Mouse (Mus musculus) embryonic facial prominence, embryonic 15.5 days (tissue): ENCODE measurements at regions not wholly inside any gene's neighbourhood (a gene's known extent, or its start where the extent isn't known, plus 50 kb on each side); places are given as distances from the start of the nearest gene placed in this dataset.

Experiments used
- ATAC-seq: fragments of 200-750 bp; cut with Nextera tagmentation; 2 replicates; pipeline ENCODE4 v1.8.0; 2017; ENCODE audit warnings: low read depth, moderate TSS enrichment; ENCODE audit not compliant: insufficient number of reproducible peaks, low FRiP score, low TSS enrichment
- H3K27ac ChIP-seq: fragments of 300-500 bp; sonication (generic); replicated peaks from 2 replicates; pipeline ENCODE4 v1.5.1; 2015; ENCODE audit warnings: mild to moderate bottlenecking, inconsistent platforms
- H3K27me3 ChIP-seq: fragments of 300-500 bp; sonication (generic); 2 replicates; pipeline ENCODE4 v1.6.1; 2015; ENCODE audit warnings: inconsistent platforms
- H3K36me3 ChIP-seq: fragments of 300-500 bp; sonication (generic); 2 replicates; pipeline ENCODE4 v1.6.1; 2015; ENCODE audit warnings: mild to moderate bottlenecking, inconsistent platforms
- H3K4me1 ChIP-seq: fragments of 300-500 bp; sonication (generic); 2 replicates; pipeline ENCODE4 v1.6.1; 2015; ENCODE audit warnings: inconsistent platforms
- H3K4me2 ChIP-seq: fragments of 300-500 bp; sonication (generic); replicated peaks from 2 replicates; pipeline ENCODE4 v1.6.1; 2015; ENCODE audit warnings: mild to moderate bottlenecking, inconsistent platforms
- H3K4me3 ChIP-seq: fragments of 300-500 bp; sonication (generic); replicated peaks from 2 replicates; pipeline ENCODE4 v1.5.1; 2015; ENCODE audit warnings: mild to moderate bottlenecking, inconsistent platforms
- H3K9ac ChIP-seq: fragments of 300-500 bp; sonication (generic); 2 replicates; pipeline ENCODE4 v1.6.1; 2015; ENCODE audit warnings: inconsistent platforms
- H3K9me3 ChIP-seq: fragments of 300-500 bp; sonication (generic); replicated peaks from 2 replicates; pipeline ENCODE4 v1.6.1; 2016; ENCODE audit warnings: inconsistent platforms
- WGBS: fragments of 180-500 bp; shearing (Covaris S2); methylation state at CpG from one replicate; pipeline ENCODE4 v1.1.7; 2015; 5-methylcytosine and 5-hydroxymethylcytosine counted together

DNA sequence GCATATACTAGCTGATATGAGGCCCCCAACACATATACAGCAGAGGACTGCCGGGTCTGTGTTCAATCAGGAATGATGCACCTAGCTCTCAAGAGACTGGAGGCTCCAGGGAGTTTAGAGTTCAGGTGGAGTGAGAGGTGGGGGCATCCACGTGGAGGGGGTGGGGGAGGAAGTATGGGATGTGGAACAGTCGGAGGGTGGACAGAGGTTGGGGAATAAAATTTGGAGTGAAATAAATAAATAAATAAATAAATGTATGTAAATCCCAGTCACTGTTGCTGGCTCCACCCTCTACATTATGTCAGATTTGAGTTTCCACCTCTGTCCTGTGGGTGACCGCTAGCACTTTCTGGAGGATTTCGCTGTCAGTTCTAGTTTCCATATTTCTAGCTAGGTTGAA lies 111.7 kb downstream of the Mbl2 start:
- no peak overlapping the region for H3K9ac ChIP-seq
- no peaks in the 10 kb centered on the region for H3K27me3 ChIP-seq
- no peak overlapping the region for H3K4me2 ChIP-seq
- no peak for ATAC-seq
- no peaks in the 10 kb centered on the region for H3K36me3 ChIP-seq
- no peak overlapping the region for H3K4me3 ChIP-seq
- 83% methylated on average over 5 of the region's 5 CpGs for WGBS
- no peaks in the 10 kb centered on the region for H3K4me1 ChIP-seq
- H3K27ac ChIP-seq = no peak overlapping the region
- no peaks in the 10 kb centered on the region for H3K9me3 ChIP-seq

DNA sequence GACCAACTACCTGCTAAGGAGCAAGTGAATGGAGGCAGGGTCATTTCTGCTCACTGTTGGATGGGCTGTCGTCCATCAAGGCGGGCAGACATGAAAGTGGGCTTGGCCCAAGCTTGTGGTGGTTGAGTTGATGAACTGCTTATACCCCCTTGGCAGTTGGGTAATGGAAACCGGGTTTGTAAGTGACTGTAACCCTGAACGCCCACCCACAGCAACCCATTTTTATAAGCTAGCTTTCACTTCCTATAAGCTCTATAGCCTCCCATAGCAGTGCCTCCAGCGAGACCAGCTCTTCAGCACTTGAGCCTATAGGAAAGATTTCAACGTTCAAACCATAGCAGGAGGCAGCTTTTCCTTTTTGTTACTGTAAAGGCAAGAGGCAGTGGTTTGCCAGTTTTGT lies 116.2 kb downstream of the Mbl2 start:
- Histone ChIP-seq H3K4me1 (no peaks in the 10 kb centered on the region), H3K4me3 (no peak overlapping the region), H3K27ac (no peak overlapping the region), H3K36me3 (no peaks in the 10 kb centered on the region), H3K9ac (no peak overlapping the region), H3K9me3 (no peaks in the 10 kb centered on the region), H3K4me2 (no peak overlapping the region), H3K27me3 (no peaks in the 10 kb centered on the region)
- ATAC-seq = no peak
- WGBS = 79% methylated on average over 6 of the region's 6 CpGs

GRCm38 (mm10) chr19:30354981-30355380 lies 122.2 kb downstream of the Mbl2 start:
- H3K36me3 ChIP-seq = no peaks in the 10 kb centered on the region
- ATAC-seq = no peak
- no peaks in the 10 kb centered on the region for H3K4me1 ChIP-seq
- H3K9me3 ChIP-seq = no peaks in the 10 kb centered on the region
- no peak overlapping the region for H3K4me3 ChIP-seq
- no peak overlapping the region for H3K9ac ChIP-seq
- WGBS = 38% methylated on average over 4 of the region's 4 CpGs
- H3K27ac ChIP-seq = no peak overlapping the region
- no peak overlapping the region for H3K4me2 ChIP-seq
- no peaks in the 10 kb centered on the region for H3K27me3 ChIP-seq

GRCm38 (mm10) chr19:30358961-30359360 lies 126.2 kb downstream of the Mbl2 start:
- Histone ChIP-seq H3K9me3 (no peaks in the 10 kb centered on the region), H3K27me3 (no peaks in the 10 kb centered on the region), H3K4me3 (no peak overlapping the region), H3K36me3 (no peaks in the 10 kb centered on the region), H3K4me1 (no peaks in the 10 kb centered on the region), H3K4me2 (no peak overlapping the region), H3K9ac (no peak overlapping the region), H3K27ac (no peak overlapping the region)
- no peak for ATAC-seq
- WGBS = 27% methylated on average over 6 of the region's 6 CpGs

- H3K9me3 ChIP-seq = no peaks in the 10 kb centered on the region
- no peaks in the 10 kb centered on the region for H3K4me1 ChIP-seq
- no peak for ATAC-seq
- no peak overlapping the region for H3K9ac ChIP-seq
- H3K4me3 ChIP-seq = no peak overlapping the region
- H3K4me2 ChIP-seq = no peak overlapping the region
- WGBS = 29% methylated on average over 5 of the region's 5 CpGs
- H3K27me3 ChIP-seq = no peaks in the 10 kb centered on the region
- H3K27ac ChIP-seq = no peak overlapping the region
- H3K36me3 ChIP-seq = no peaks in the 10 kb centered on the region
These were observed 139.2 kb downstream of the Mbl2 start for GRCm38 (mm10) chr19:30371901-30372300.

- no peak overlapping the region for H3K4me3 ChIP-seq
- no peak overlapping the region for H3K9ac ChIP-seq
- H3K9me3 ChIP-seq = no peaks in the 10 kb centered on the region
- H3K4me1 ChIP-seq = no peaks in the 10 kb centered on the region
- no peaks in the 10 kb centered on the region for H3K36me3 ChIP-seq
- no peak overlapping the region for H3K4me2 ChIP-seq
- no peak overlapping the region for H3K27ac ChIP-seq
- 59% methylated on average over 6 of the region's 6 CpGs for WGBS
- ATAC-seq = no peak
- H3K27me3 ChIP-seq = no peaks in the 10 kb centered on the region
These were observed 147.0 kb downstream of the Mbl2 start for GRCm38 (mm10) chr19:30379767-30380166.

- Histone ChIP-seq H3K36me3 (no peaks in the 10 kb centered on the region), H3K4me2 (no peak overlapping the region), H3K9ac (no peak overlapping the region), H3K4me3 (no peak overlapping the region), H3K9me3 (no peaks in the 10 kb centered on the region), H3K4me1 (no peaks in the 10 kb centered on the region), H3K27me3 (no peaks in the 10 kb centered on the region), H3K27ac (no peak overlapping the region)
- 36% methylated on average over 6 of the region's 6 CpGs for WGBS
- ATAC-seq = no peak
These were observed 147.9 kb downstream of the Mbl2 start for GRCm38 (mm10) chr19:30380515-30381206.

DNA sequence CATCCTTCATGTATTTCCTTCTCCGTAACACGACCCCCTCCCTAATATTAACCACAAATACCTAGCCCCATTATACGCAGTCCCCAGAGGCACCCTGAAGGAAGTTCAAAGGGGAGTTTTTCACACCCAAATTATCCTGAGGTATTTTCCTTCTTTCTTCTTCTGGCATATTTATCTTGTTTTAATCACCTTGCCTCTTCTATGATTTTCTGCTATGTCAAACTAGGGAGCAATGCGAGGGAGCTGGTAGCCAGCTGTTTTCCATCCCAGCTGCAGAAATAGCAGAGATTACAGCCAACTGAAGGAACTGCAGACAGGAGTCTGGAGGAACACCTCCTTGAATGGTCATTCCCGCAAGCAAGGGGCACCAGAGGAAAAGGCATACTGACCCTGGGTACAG lies 155.7 kb downstream of the Dkk1 start:
- H3K27me3 ChIP-seq = no peaks in the 10 kb centered on the region
- H3K4me1 ChIP-seq = peaks cover 6% of the 10 kb centered on the region; the same call in 1 of the 2 replicates
- ATAC-seq = no peak
- H3K9me3 ChIP-seq = no peaks in the 10 kb centered on the region
- no peak overlapping the region for H3K4me3 ChIP-seq
- no peak overlapping the region for H3K4me2 ChIP-seq
- H3K36me3 ChIP-seq = no peaks in the 10 kb centered on the region
- H3K9ac ChIP-seq = no peak overlapping the region
- no peak overlapping the region for H3K27ac ChIP-seq
- 16% methylated on average over 5 of the region's 5 CpGs for WGBS

GRCm38 (mm10) chr19:30406943-30407342 lies 142.5 kb downstream of the Dkk1 start:
- no peak overlapping the region for H3K27ac ChIP-seq
- 78% methylated on average over 6 of the region's 6 CpGs for WGBS
- no peak for ATAC-seq

DNA sequence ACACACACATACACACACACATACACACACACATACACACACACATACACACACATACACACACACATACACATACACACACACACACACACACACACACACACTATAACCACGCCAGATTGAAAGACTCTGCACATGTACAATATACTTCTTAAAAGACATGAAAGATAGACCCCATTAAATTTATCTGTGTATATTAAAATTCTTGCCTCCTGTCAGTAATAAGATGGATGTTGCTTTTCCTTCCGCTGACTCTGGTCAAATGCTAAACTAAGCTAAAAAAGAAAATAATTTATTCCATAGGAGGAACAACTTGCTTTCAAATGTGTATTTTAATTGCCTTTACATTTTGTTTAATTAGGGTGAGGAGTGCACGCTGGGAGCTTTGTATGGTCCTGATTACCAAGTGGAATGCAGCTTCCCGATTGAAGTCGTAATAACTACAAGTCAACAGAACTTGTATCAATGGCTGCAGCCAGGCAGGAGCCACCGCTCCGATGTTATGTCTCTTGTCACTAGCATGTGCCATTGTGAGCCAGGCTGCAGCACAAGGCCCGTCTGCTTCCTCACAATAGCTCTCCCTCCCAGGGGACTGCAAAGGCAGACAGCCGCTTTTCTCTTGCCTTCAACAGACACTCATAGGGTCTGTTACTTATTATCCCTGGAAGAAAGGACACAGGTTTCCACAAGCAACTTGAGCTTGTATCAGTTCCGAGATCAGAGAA lies 129.7 kb downstream of the Dkk1 start:
- Histone ChIP-seq H3K4me1 (peaks cover 8% of the 10 kb centered on the region), H3K27me3 (no peaks in the 10 kb centered on the region), H3K27ac (no peak overlapping the region), H3K4me2 (peak overlapping the region; percentile 22), H3K9ac (no peak overlapping the region), H3K9me3 (no peaks in the 10 kb centered on the region), H3K4me3 (no peak overlapping the region), H3K36me3 (no peaks in the 10 kb centered on the region)
- 0 out of 2 replicates have a peak, but pooled peaks have one; percentile 34 for ATAC-seq
- 18% methylated on average over 10 of the region's 10 CpGs for WGBS

More at GRCm38 (mm10) chr19:30406943-30407342, 142.5 kb downstream of the Dkk1 start:
- no peaks in the 10 kb centered on the region for H3K27me3 ChIP-seq
- no peak overlapping the region for H3K9ac ChIP-seq
- H3K36me3 ChIP-seq = no peaks in the 10 kb centered on the region
- no peaks in the 10 kb centered on the region for H3K9me3 ChIP-seq
- H3K4me2 ChIP-seq = no peak overlapping the region
- H3K4me1 ChIP-seq = no peaks in the 10 kb centered on the region
- no peak overlapping the region for H3K4me3 ChIP-seq

- 0 out of 2 replicates have a peak, but pooled peaks cover 10% of the 10 kb centered on the region for H3K4me1 ChIP-seq
- H3K9me3 ChIP-seq = no peaks in the 10 kb centered on the region
- 82% methylated on average over 2 of the region's 2 CpGs for WGBS
- H3K36me3 ChIP-seq = no peaks in the 10 kb centered on the region
- H3K9ac ChIP-seq = no peak overlapping the region
- H3K27me3 ChIP-seq = no peaks in the 10 kb centered on the region
- no peak overlapping the region for H3K4me2 ChIP-seq
- no peak for ATAC-seq
- H3K27ac ChIP-seq = no peak overlapping the region
- no peak overlapping the region for H3K4me3 ChIP-seq
These were observed 123.8 kb downstream of the Dkk1 start for GRCm38 (mm10) chr19:30425627-30426026.
